Mouse (Mus musculus): ENCODE measurements around the gene Adamts6. TPM values are rescaled to one million over a fixed set of nuclear protein-coding genes. Genes with fewer than 3 reads are reported as not detected.

The Adamts6 gene
- total and polyA plus RNA-seq, 3 experiments, result 0.03 to 0.08 TPM; not detected in 1

GRCm38 (mm10) chr13:104519006-104519695, 231.5 kb downstream of the Adamts6 start:
- no peaks in the 10 kb centered on the region for H3K36me3 ChIP-seq (ENCODE audit: control insufficient read depth in 1 of 2, insufficient read depth in 2 of 2, low read length in 2 of 2)
- no peaks in the 10 kb centered on the region for H3K79me2 ChIP-seq (ENCODE audit: control insufficient read depth, insufficient read depth, low read length, poor library complexity)
- H3K4me1 ChIP-seq (ENCODE audit: control insufficient read depth in 1 of 2, insufficient read depth in 2 of 2, low read length in 2 of 2), result no peaks in the 10 kb centered on the region
- H3K27me3 ChIP-seq (ENCODE audit: control insufficient read depth in 1 of 2, insufficient read depth in 2 of 2, low read length in 2 of 2), result no peaks in the 10 kb centered on the region
- H3K4me3 ChIP-seq (ENCODE audit: control insufficient read depth in 1 of 2, insufficient read depth in 1 of 2, low read depth in 2 of 2, low read length in 2 of 2), result no peak overlapping the region
- no peak overlapping the region for H3K27ac ChIP-seq (ENCODE audit: control insufficient read depth, low read depth, low read length)
- H3K9me3 ChIP-seq (replicated peaks; ENCODE audit: insufficient read depth, low read length), result no peaks in the 10 kb centered on the region
- no peak for DNase-seq (ENCODE audit: low read depth, low spot score)
- TF ChIP-seq ETS1 (IDR thresholded peaks at IDR 0.05; ENCODE audit: low read depth, low read length) (no peak), GATA1 (IDR thresholded peaks at IDR 0.05; ENCODE audit: low read depth, low read length) (no peak), HCFC1 (IDR thresholded peaks at IDR 0.05; ENCODE audit: low read depth, low read length) (no peak), ZKSCAN1 (IDR thresholded peaks at IDR 0.05; ENCODE audit: low read depth, low read length) (no peak)
- H3K9ac ChIP-seq (ENCODE audit: control insufficient read depth, low read depth, low read length, poor library complexity, severe bottlenecking), result no peak overlapping the region

- DNase-seq (ENCODE audit: low read depth, low spot score), result no peak
- H3K4me1 ChIP-seq (ENCODE audit: control insufficient read depth in 1 of 2, insufficient read depth in 2 of 2, low read length in 2 of 2), result no peaks in the 10 kb centered on the region
- no peak overlapping the region for H3K27ac ChIP-seq (ENCODE audit: control insufficient read depth, low read depth, low read length)
- no peaks in the 10 kb centered on the region for H3K79me2 ChIP-seq (ENCODE audit: control insufficient read depth, insufficient read depth, low read length, poor library complexity)
- H3K36me3 ChIP-seq (ENCODE audit: control insufficient read depth in 1 of 2, insufficient read depth in 2 of 2, low read length in 2 of 2), result no peaks in the 10 kb centered on the region
- H3K9me3 ChIP-seq (replicated peaks; ENCODE audit: insufficient read depth, low read length), result no peaks in the 10 kb centered on the region
- H3K4me3 ChIP-seq (ENCODE audit: control insufficient read depth in 1 of 2, insufficient read depth in 1 of 2, low read depth in 2 of 2, low read length in 2 of 2), result no peak overlapping the region
- no peak for TF ChIP-seq JUND (IDR thresholded peaks at IDR 0.05; ENCODE audit: low read depth, low read length)
- TF ChIP-seq SMC3 (IDR thresholded peaks at IDR 0.05; ENCODE audit: low read depth, low read length), result no peak
- TF ChIP-seq ETS1 (IDR thresholded peaks at IDR 0.05; ENCODE audit: low read depth, low read length), result no peak
- no peak for TF ChIP-seq CTCF (IDR thresholded peaks at IDR 0.05 in 2 of 3, conservative IDR thresholded peaks at IDR 0.05 in 1 of 3; ENCODE audit: control insufficient read depth in 1 of 3, insufficient read depth in 1 of 3, low read depth in 2 of 3, low read length in 3 of 3, poor library complexity in 1 of 3, severe bottlenecking in 1 of 3)
- no peak for TF ChIP-seq RAD21 (IDR thresholded peaks at IDR 0.05; ENCODE audit: low read depth, low read length)
- TF ChIP-seq MAZ (IDR thresholded peaks at IDR 0.05; ENCODE audit: low read depth, low read length), result no peak
- no peak for TF ChIP-seq ZKSCAN1 (IDR thresholded peaks at IDR 0.05; ENCODE audit: low read depth, low read length)
- TF ChIP-seq MAX (IDR thresholded peaks at IDR 0.05; ENCODE audit: low read length), result no peak
- no peak for TF ChIP-seq ZMIZ1 (IDR thresholded peaks at IDR 0.05; ENCODE audit: low read depth, low read length)
- no peaks in the 10 kb centered on the region for H3K27me3 ChIP-seq (ENCODE audit: control insufficient read depth in 1 of 2, insufficient read depth in 2 of 2, low read length in 2 of 2)
- no peak overlapping the region for H3K9ac ChIP-seq (ENCODE audit: control insufficient read depth, low read depth, low read length, poor library complexity, severe bottlenecking)
Measured at GRCm38 (mm10) chr13:104519981-104520380, 232.3 kb downstream of the Adamts6 start.

- no peaks in the 10 kb centered on the region for H3K9me3 ChIP-seq (replicated peaks; ENCODE audit: insufficient read depth, low read length)
- no peak overlapping the region for H3K9ac ChIP-seq (ENCODE audit: control insufficient read depth, low read depth, low read length, poor library complexity, severe bottlenecking)
- H3K4me3 ChIP-seq (ENCODE audit: control insufficient read depth in 1 of 2, insufficient read depth in 1 of 2, low read depth in 2 of 2, low read length in 2 of 2), result no peak overlapping the region
- no peaks in the 10 kb centered on the region for H3K36me3 ChIP-seq (ENCODE audit: control insufficient read depth in 1 of 2, insufficient read depth in 2 of 2, low read length in 2 of 2)
- no peak for DNase-seq (ENCODE audit: low read depth, low spot score)
- H3K4me1 ChIP-seq (ENCODE audit: control insufficient read depth in 1 of 2, insufficient read depth in 2 of 2, low read length in 2 of 2), result no peaks in the 10 kb centered on the region
- H3K79me2 ChIP-seq (ENCODE audit: control insufficient read depth, insufficient read depth, low read length, poor library complexity), result no peaks in the 10 kb centered on the region
- H3K27me3 ChIP-seq (ENCODE audit: control insufficient read depth in 1 of 2, insufficient read depth in 2 of 2, low read length in 2 of 2), result no peaks in the 10 kb centered on the region
- no peak overlapping the region for H3K27ac ChIP-seq (ENCODE audit: control insufficient read depth, low read depth, low read length)
- no peak for TF ChIP-seq NRF1 (IDR thresholded peaks at IDR 0.05; ENCODE audit: insufficient read depth, low read depth, low read length, poor library complexity, severe bottlenecking)
- no peak for TF ChIP-seq MYC (IDR thresholded peaks at IDR 0.05; ENCODE audit: low read depth, low read length)
- TF ChIP-seq MAZ (IDR thresholded peaks at IDR 0.05; ENCODE audit: low read depth, low read length), result no peak
- TF ChIP-seq BHLHE40 (IDR thresholded peaks at IDR 0.05; ENCODE audit: borderline replicate concordance, low read depth, low read length), result no peak
- no peak for TF ChIP-seq MAX (IDR thresholded peaks at IDR 0.05; ENCODE audit: low read length)
- no peak for TF ChIP-seq E2F4 (IDR thresholded peaks at IDR 0.05; ENCODE audit: borderline replicate concordance, low read depth, low read length)
- no peak for TF ChIP-seq ZC3H11A (IDR thresholded peaks at IDR 0.05; ENCODE audit: low read depth, low read length)
- no peak for TF ChIP-seq TCF12 (IDR thresholded peaks at IDR 0.05; ENCODE audit: low read depth, low read length)
- TF ChIP-seq CTCF (IDR thresholded peaks at IDR 0.05 in 2 of 3, conservative IDR thresholded peaks at IDR 0.05 in 1 of 3; ENCODE audit: control insufficient read depth in 1 of 3, insufficient read depth in 1 of 3, low read depth in 2 of 3, low read length in 3 of 3, poor library complexity in 1 of 3, severe bottlenecking in 1 of 3), result no peak
- TF ChIP-seq ZNF384 (IDR thresholded peaks at IDR 0.05; ENCODE audit: low read depth, low read length), result no peak
- TF ChIP-seq GATA1 (IDR thresholded peaks at IDR 0.05; ENCODE audit: low read depth, low read length), result no peak
- no peak for TF ChIP-seq JUND (IDR thresholded peaks at IDR 0.05; ENCODE audit: low read depth, low read length)
- TF ChIP-seq SMC3 (IDR thresholded peaks at IDR 0.05; ENCODE audit: low read depth, low read length), result no peak
- TF ChIP-seq RAD21 (IDR thresholded peaks at IDR 0.05; ENCODE audit: low read depth, low read length), result no peak
- TF ChIP-seq MYB (IDR thresholded peaks at IDR 0.05; ENCODE audit: low read depth, low read length), result no peak
- no peak for TF ChIP-seq ZKSCAN1 (IDR thresholded peaks at IDR 0.05; ENCODE audit: low read depth, low read length)
- no peak for TF ChIP-seq POLR2AphosphoS5 (IDR thresholded peaks at IDR 0.05; ENCODE audit: borderline replicate concordance, low read depth, low read length)
- TF ChIP-seq TAL1 (IDR thresholded peaks at IDR 0.05; ENCODE audit: low read length), result no peak
- no peak for TF ChIP-seq POLR2AphosphoS2 (IDR thresholded peaks at IDR 0.05; ENCODE audit: low read length)
Measured at GRCm38 (mm10) chr13:104520461-104520860, 232.8 kb downstream of the Adamts6 start.

Data from MEL (cell line).